Mouse (Mus musculus) B cell, adult 2 months (primary cell): Measurements from ENCODE around the gene Pxt1.
A peak's percentile ranks its signal among the peaks of the same experiment; 100 is the strongest.

ENCODE experiments used
- DNase-seq, 2 experiments: peaks; one replicate each; pipeline ENCODE4 v3.0.0; 2022

Gene Pxt1

DNA sequence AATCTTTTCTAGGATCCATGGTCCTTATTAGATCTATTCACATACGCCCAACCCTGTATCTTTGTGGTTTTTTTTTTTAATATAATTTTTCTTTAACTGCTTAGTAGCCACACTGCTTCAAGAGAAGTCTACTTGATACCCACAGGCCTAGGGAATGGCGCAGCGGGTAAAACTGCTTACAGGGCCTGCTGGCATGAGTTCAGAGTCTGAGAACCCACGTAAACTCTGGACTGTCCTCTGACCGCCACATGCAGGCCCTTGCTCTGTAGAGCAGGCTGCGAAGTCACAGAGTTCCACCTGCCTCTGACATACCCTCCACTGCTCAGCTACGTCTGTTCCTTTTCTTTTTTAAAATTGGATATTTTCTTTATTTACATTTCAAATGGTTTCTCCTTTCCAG is 841 bp upstream of the Pxt1 start:
- no peak for DNase-seq

DNA sequence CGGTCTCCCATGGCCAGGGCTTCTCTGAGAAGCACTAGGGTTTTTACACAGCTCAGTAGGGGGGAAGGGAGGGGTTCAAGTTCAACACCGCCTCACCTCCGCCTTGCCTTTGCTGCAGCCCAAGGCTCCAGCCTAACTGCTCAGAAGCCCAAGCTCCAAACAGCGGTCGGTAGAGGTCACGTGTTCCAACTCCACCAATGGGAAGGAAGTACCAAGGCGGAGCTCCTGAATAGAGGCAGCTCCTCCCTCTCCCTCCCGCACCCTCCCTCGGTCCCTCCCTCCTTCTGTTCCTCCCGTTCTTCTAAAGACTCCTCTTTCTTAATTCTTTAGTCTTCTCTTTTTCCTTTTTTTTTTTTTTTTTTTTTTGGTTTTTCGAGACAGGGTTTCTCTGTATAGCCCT is 1.5 kb downstream of the Pxt1 start:
- peak in 1 of 2 experiments; percentile 32 for DNase-seq

DNA sequence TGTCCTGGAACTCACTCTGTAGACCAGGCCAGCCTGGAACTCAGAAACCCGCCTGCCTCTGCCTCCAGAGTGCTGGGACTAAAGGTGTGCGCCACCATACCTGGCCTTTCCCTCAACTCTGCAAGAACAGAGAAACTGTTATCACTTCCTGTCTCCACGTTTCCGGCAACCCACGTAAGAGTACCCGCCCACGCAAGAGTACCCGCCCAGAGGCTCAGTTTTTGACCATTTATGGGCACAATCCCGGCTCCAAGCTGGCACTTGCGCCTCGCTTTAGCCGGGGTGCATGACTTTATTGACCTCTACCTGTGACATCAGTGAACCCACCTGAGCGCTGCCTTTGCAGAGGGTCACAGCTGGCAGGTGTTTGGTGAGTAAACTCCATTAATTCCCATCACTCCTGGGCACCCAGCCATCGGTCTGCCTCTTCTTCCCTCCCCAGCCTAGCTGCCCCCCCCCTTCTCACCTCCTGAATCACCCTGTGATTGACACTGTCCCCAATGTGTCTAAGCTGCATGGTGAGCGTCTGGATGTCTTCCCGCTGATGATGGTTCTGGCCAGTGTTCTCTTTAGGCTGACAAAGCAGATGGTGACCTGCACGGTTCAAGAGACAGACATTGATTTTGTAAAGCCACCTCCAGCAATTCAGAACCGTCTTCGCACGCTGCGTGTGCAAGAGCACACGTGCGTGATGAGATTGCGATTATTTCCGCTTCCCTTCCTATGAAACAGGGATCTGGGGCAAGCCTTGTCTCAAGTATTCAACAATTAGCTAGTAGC is 2.7 kb downstream of the Pxt1 start:
- no peak for DNase-seq

GRCm38 (mm10) chr17:28936622-28937345 is 6.9 kb downstream of the Pxt1 start:
- DNase-seq, result peak; percentile 85 to 86

DNA sequence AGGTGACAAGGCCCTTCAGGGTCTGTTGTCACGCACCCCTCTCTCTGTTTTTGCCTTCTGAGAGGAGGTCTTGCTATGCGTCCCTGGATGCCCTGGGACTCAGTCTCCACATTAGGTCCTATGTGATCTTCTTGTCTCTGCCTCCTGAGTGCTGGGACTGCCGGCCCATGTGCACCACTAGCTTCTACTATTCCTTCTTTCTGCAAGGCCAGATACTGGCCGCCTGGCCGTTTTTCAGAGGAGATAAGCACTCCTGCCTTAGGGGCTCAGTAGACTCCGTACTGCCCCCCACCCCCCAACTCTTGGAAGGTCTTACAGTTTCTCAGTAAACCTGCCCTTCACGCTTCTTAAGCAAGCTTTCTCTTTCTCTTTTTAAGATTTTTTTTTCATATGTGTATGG is 7.5 kb downstream of the Pxt1 start:
- DNase-seq, result no peak

GRCm38 (mm10) chr17:28934120-28934916 is 9.3 kb downstream of the Pxt1 start:
- no peak for DNase-seq

GRCm38 (mm10) chr17:28932274-28932673 is 11.4 kb downstream of the Pxt1 start:
- DNase-seq, result no peak

GRCm38 (mm10) chr17:28931436-28932211 is 12.0 kb downstream of the Pxt1 start:
- no peak for DNase-seq

DNA sequence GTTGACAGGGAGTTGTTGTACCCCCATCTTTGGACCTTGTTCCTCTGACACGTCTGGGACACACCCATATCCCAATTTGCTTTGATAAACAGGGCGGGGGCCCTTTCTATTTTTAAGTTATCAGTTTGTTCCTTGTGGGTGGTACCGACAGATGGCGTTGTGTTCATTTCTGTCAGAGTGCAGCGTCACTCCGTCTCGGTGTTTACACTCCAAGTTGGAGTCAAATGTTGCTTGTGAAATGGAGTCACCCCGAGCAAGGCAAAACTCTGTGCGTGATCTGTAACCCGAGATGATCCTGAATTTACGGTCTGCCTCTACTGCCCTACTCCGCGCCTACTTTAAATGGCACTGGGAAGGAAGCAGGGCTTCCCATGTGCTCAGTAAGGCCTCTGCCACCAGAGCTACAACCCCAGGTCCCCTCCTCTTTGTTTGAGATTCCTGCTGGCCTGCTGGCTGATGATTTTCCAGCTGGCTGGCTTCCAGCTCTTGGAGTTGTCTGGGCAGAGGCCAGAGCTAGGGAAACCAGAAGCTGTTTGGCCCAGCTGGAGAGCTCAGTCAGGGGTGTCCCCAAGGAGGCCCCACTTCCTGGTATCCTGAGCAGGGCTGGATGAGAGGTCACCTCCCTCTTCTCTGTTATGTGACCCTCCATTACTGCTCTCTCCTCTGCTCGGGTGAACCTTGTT is 13.1 kb downstream of the Pxt1 start:
- DNase-seq, result peak in 1 of 2 experiments; percentile 33

GRCm38 (mm10) chr17:28929369-28929768 is 14.3 kb downstream of the Pxt1 start:
- no peak for DNase-seq

GRCm38 (mm10) chr17:28928004-28928403 is 15.6 kb downstream of the Pxt1 start:
- no peak for DNase-seq

- peak; percentile 62 to 64 for DNase-seq
Observed at GRCm38 (mm10) chr17:28926866-28927635, 16.6 kb downstream of the Pxt1 start.

GRCm38 (mm10) chr17:28926380-28926779 is 17.3 kb downstream of the Pxt1 start:
- DNase-seq, result peak; percentile 82 to 83

DNA sequence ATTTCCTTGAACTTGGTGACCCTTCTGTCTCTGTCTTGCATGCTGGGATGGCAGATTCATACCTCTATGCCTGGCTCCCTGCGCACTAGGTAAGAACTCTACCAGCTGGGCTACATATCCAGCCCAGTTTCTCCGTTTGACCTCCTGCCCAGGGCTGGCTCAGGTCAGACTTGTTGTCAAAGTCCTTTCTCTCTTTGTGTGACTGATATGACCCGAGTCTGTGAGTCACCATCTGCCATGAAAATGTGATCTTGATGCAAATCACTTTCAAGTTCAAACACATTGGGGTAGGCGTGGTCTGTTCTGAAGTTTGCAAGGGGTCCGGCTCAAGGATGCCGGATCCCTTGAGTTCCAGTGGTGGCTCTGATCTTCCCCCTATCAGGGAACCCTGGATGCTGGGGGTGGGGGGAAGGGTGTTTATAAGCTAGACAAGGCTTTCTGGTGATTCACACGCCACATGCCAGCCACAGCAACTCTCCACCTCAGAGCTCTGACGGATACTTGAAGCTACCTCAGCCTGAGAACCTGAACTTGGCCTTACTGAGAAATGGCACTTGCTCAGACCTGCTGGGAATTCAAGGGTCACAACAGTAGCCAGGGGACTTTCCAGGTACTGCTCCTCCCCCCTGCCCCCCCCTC is 18.6 kb downstream of the Pxt1 start:
- DNase-seq, result no peak

DNA sequence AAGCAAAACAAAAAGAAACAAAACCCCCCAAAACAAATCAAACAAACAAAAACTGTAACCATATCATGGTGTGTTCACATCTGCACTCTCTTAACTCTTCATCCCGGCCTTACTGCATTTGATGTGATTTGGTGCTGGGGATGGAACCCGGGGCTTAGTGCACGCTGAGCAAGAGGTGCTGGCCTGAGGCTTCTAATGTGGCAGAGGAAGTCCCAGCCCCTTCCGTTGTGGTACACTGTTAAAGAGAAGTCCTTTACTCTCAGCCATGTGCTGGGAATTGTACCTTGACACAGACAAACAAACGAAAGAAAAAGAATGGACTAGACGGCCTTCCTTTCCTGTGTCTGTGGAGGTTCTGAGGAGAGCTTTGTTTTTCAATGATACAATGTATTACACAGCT is 21.5 kb downstream of the Pxt1 start:
- DNase-seq, result no peak

DNA sequence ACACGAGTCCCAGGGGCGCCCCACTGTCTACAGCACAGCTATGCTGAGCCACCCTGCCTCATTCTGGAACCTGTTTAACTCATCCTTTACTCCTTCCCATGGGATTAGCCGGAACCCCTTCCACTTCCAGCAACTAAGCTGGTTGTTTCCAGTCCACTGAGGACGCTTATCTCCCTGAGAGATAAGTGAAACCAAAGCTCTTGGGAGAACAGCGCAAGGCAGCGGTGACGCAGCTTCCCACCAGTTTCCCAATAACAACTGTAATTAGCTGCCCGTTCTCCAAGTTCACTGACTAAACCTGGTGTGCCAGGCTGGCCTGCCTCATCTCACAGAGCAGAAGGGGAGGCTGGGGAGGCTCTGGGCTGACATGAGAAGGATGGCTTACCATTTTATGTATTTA is 22.6 kb downstream of the Pxt1 start:
- DNase-seq, result no peak

DNA sequence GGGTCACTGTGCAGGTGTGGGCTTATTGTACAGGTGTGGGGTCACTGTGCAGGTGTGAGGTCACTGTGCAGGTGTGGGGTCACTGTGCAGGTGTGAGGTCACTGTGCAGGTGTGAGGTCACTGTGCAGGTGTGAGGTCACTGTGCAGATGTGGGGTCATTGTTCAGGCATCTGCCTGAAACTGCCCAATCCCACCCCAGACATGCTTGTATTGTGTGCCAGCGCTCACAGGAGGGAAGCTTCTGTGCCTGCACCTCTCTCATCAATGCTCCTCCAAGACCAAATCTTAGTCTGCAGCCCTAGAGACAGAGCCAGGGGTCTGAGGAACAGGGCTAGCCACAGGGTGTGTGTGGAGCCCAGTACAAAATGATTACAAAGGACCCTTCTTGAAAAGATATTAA is 27.1 kb downstream of the Pxt1 start:
- no peak for DNase-seq

GRCm38 (mm10) chr17:28915060-28915628 is 28.5 kb downstream of the Pxt1 start, which contains the start of gene 4930539E08Rik:
Gene 4930539E08Rik (minus strand): TSS chr17:28915324.
- DNase-seq, result no peak

DNA sequence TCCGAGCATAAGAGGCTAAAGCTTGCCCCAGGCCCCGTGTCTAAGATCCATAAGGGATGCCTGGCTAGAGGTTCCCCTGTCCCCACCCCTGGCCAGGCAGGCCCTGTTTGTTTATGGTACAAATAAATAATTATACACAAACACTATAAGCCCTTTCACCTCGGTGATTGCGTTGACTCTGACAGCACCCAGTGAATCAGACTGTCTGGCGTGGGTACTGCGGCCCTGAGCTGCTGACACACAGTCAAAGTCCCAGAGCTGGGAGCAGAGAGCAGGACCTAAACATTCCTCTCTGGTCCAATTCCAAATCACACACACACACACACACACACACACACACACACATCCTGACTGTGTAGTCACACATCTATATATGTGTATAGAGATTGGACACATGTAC is 29.7 kb downstream of the Pxt1 start:
- no peak for DNase-seq

DNA sequence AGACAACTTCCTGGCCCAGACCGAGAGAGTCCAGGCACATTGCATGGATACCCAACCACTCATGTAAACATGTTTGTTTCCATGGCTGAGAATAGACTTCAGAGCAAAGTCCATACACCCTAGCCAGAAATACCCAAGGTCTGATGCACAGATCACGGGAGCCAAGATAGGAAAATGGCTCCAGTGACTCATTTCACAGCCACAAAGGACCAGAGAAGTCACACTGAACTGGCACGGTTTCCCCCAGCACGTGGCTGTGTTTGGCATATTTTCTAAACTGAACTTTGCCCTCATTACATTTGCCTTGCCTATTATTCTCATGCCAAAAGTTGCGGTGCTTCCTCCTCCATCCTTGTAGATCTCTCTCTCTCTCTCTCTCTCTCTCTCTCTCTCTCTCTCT is 30.4 kb downstream of the Pxt1 start:
- DNase-seq, result no peak
